Mouse (Mus musculus) midbrain, postnatal 0 days (tissue): Measurements from ENCODE around the gene Ccdc50. TPM values are rescaled to one million over a fixed set of nuclear protein-coding genes. Genes with fewer than 3 reads are reported as not detected.

Source experiments
- ATAC-seq: fragments of 200-750 bp; cut with Nextera tagmentation; 2 replicates; pipeline ENCODE4 v1.8.0; 2017; ENCODE audit warnings: moderate number of reproducible peaks, mild to moderate bottlenecking, moderate TSS enrichment, moderate library complexity; ENCODE audit not compliant: low FRiP score
- DNase-seq: peaks from one replicate; pipeline ENCODE4 v3.0.0-alpha.2; 2015; ENCODE audit warnings: low spot score
- H3K27ac ChIP-seq: fragments of 300-500 bp; sonication (generic); 2 replicates; pipeline ENCODE4 v1.5.1; 2014; ENCODE audit warnings: low read depth, mild to moderate bottlenecking, low read length, mixed read lengths
- H3K27me3 ChIP-seq: fragments of 300-500 bp; sonication (generic); 2 replicates; pipeline ENCODE4 v1.6.1; 2014; ENCODE audit warnings: low read length, control low read depth, mixed read lengths; ENCODE audit not compliant: insufficient read depth
- H3K36me3 ChIP-seq: fragments of 300-500 bp; sonication (generic); 2 replicates; pipeline ENCODE4 v1.6.1; 2014; ENCODE audit warnings: low read length, control low read depth, mixed read lengths; ENCODE audit not compliant: insufficient read depth
- H3K4me1 ChIP-seq: fragments of 300-500 bp; sonication (generic); 2 replicates; pipeline ENCODE4 v1.6.1; 2014; ENCODE audit warnings: mild to moderate bottlenecking, control low read depth, antibody characterized with exemption, low read length, mixed read lengths; ENCODE audit not compliant: insufficient read depth
- H3K4me2 ChIP-seq: fragments of 300-500 bp; sonication (generic); 2 replicates; pipeline ENCODE4 v1.6.1; 2014; ENCODE audit warnings: low read depth, mild to moderate bottlenecking, low read length, mixed read lengths; ENCODE audit not compliant: poor library complexity, severe bottlenecking
- H3K4me3 ChIP-seq: fragments of 300-500 bp; sonication (generic); 2 replicates; pipeline ENCODE4 v1.5.1; 2014; ENCODE audit warnings: low read depth, mild to moderate bottlenecking, low read length, moderate library complexity
- H3K9ac ChIP-seq: fragments of 300-500 bp; sonication (generic); replicated peaks from 2 replicates; pipeline ENCODE4 v1.6.1; 2014; ENCODE audit warnings: mild to moderate bottlenecking, low read length, moderate library complexity, mixed read lengths; ENCODE audit not compliant: poor library complexity, severe bottlenecking
- H3K9me3 ChIP-seq: fragments of 300-500 bp; sonication (generic); 2 replicates; pipeline ENCODE4 v1.6.1; 2016; ENCODE audit warnings: low read length, control low read depth
- CTCF ChIP-seq: IDR thresholded peaks from 2 replicates; pipeline ENCODE4 v1.5.1; 2016; ENCODE audit warnings: antibody characterized with exemption, mild to moderate bottlenecking
- WGBS: fragments of 180-500 bp; shearing (Covaris S2); extraction: QIAGEN DNeasy Blood & Tissue Kit; methylation state at CpG from one replicate; pipeline ENCODE4 v1.1.7; 2014; 5-methylcytosine and 5-hydroxymethylcytosine counted together
- polyA plus RNA-seq: library from polyadenylated mRNA; unstranded; fragments of >200 nt; fragmentation: Nextera tagmentation; extraction: Ambion mirVana; gene quantifications from 2 replicates; pipeline ENCODE4 v1.2.1, GENCODE M21; 2015
- total RNA-seq: library from RNA; depleted of rRNA; stranded (reverse); fragments of >200 nt; gene quantifications from 2 replicates; pipeline ENCODE4 v1.2.3, GENCODE M21; 2014

The Ccdc50 gene
- total and polyA plus RNA-seq, 2 experiments from 2014 or later, result 29.4 to 59.7 TPM

GRCm38 (mm10) chr16:27389534-27390282 lies 1.0 kb downstream of the Ccdc50 start:
- no peaks in the 10 kb centered on the region for H3K27me3 ChIP-seq
- peak overlapping the region; percentile 98 for H3K9ac ChIP-seq
- peaks cover 11% of the 10 kb centered on the region; the same call in 1 of the 2 replicates for H3K4me1 ChIP-seq
- TF ChIP-seq CTCF, result no peak
- 14% methylated on average over 7 of the region's 7 CpGs for WGBS
- peak overlapping the region; percentile 98 for H3K27ac ChIP-seq
- ATAC-seq, result peak; percentile 36; the same call in 1 of the 2 replicates
- DNase-seq, result peak; percentile 28
- no peaks in the 10 kb centered on the region for H3K36me3 ChIP-seq
- peak overlapping the region; percentile 59 for H3K4me2 ChIP-seq
- H3K4me3 ChIP-seq, result peak overlapping the region; percentile 76
- no peaks in the 10 kb centered on the region for H3K9me3 ChIP-seq

DNA sequence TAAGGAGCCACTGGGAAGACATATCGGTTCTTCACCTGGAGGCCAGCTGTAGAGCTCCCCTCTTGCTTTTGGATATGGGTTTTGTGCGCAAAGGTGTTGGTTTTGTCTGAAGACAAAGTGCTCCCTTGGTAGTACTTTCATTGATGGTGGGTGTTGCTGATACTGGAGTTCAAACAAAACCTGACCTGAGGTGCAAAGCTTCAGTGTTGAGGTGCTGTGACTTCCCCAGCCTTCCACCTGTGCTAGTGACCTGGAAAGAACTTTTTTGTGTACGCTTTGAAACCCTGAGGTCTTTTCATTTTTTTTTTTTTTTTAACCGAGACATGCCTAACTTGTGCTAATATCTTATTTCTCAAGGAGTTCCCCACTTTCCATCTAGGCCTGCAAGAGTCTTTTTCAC lies 1.6 kb downstream of the Ccdc50 start:
- no peak for DNase-seq
- TF ChIP-seq CTCF, result no peak
- H3K27ac ChIP-seq, result no peak overlapping the region

DNA sequence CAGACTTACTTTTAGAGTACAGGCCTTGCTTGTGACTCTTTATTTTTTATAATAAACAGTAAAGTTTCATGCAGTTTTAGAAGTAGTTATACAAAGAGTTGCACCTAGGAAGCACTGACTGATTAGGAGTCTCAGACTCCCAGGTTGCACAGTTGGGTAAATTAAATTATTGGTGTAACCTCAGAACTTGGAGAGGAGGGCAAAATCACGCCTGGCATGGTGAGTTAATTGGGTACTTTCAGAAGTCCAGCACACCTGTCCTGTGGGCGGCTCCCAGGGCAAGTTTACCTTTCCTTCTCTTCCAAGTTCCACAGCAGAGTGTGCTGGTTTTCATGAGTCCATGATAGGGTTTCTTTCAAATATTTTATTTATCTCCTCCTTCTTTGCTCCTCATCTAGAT lies 3.2 kb downstream of the Ccdc50 start:
- Histone ChIP-seq H3K9ac (no peak overlapping the region), H3K4me2 (no peak overlapping the region), H3K27ac (no peak overlapping the region), H3K27me3 (no peaks in the 10 kb centered on the region), H3K4me3 (no peak overlapping the region), H3K36me3 (no peaks in the 10 kb centered on the region), H3K4me1 (peaks cover 11% of the 10 kb centered on the region; the same call in 1 of the 2 replicates), H3K9me3 (no peaks in the 10 kb centered on the region)
- 87% methylated on average over 2 of the region's 2 CpGs for WGBS
- DNase-seq (no peak), ATAC-seq (no peak)
- no peak for TF ChIP-seq CTCF

More for the DNA sequence above, 1.6 kb downstream of the Ccdc50 start:
- 89% methylated on average over 4 of the region's 4 CpGs for WGBS
- Histone ChIP-seq H3K4me3 (peak overlapping the region; percentile 76), H3K9me3 (no peaks in the 10 kb centered on the region), H3K4me2 (peak overlapping the region; percentile 59), H3K9ac (0 out of 2 replicates have a peak overlapping the region, but pooled peaks have one; percentile 98), H3K4me1 (peaks cover 11% of the 10 kb centered on the region; the same call in 1 of the 2 replicates), H3K27me3 (no peaks in the 10 kb centered on the region), H3K36me3 (no peaks in the 10 kb centered on the region)
- ATAC-seq, result no peak

DNA sequence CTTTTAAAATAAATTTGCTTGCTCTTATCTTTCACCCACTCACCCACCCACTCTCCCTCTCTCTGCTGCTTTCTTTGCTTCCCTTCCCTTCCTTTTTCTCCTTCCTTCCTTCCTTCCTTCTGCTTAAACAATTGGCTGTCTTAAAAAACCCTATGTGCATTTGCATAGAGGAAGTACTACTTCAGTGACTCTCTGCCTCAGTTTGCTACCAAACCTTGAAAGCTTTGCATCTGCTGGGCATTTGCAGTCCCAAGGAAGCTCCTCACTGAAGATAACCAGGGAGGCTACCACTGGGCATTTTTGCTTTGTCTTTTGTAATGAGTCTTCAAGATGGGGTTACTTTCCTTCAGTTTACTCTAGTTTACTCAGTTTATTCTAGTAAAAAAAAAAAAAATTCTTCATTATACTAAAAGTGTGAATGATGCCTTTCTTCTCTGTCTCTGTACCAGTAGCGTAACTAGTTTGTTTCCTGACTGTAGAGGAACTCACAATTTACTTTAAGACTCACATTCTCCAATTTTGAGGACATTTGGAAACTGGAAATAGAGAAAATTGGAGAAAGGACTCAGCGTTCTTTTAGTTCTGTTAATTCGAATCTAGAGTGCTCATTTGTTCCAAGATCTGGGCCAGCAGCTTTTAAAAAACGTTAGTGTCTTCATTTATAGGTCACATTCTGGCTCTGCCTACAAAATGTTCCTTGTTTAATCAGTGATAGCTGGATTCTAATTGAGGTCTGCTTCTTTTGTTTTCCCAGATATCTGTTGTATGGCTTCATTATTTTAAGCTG lies 6.8 kb downstream of the Ccdc50 start:
- no peak for TF ChIP-seq CTCF
- Histone ChIP-seq H3K4me1 (peaks cover 7% of the 10 kb centered on the region; the same call in 1 of the 2 replicates), H3K9me3 (no peaks in the 10 kb centered on the region), H3K4me3 (no peak overlapping the region), H3K9ac (no peak overlapping the region), H3K27me3 (no peaks in the 10 kb centered on the region), H3K27ac (no peak overlapping the region), H3K4me2 (no peak overlapping the region), H3K36me3 (no peaks in the 10 kb centered on the region)
- no peak for ATAC-seq
- 92% methylated on average over 4 of the region's 4 CpGs for WGBS
- no peak for DNase-seq

DNA sequence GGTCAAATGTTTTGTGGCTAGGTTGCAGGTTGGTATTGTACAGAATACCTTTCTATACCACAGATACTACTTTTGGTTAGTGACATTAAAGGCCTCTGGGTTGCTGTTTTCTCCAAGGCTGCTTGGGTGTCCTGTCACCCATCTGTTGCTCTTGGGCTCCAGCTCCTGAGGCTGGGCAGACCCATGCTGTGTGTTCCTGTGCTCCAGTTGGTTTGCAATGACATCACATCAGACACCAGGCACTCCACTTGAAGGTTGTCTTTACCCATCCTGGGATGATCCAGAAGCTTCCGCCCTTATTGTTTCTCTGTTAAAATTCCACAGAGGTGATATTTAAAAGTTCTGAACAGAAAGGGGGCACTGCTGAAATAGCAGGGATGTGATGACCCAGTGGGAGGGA lies 8.3 kb downstream of the Ccdc50 start:
- no peaks in the 10 kb centered on the region for H3K36me3 ChIP-seq
- no peak overlapping the region for H3K4me2 ChIP-seq
- DNase-seq (no peak), ATAC-seq (no peak)
- no peak overlapping the region for H3K27ac ChIP-seq
- WGBS, result 95% methylated on average over 1 of the region's 1 CpGs
- H3K9me3 ChIP-seq, result no peaks in the 10 kb centered on the region
- H3K4me3 ChIP-seq, result no peak overlapping the region
- H3K9ac ChIP-seq, result no peak overlapping the region
- H3K27me3 ChIP-seq, result no peaks in the 10 kb centered on the region
- H3K4me1 ChIP-seq, result peaks cover 4% of the 10 kb centered on the region; the same call in 1 of the 2 replicates
- no peak for TF ChIP-seq CTCF
